Mouse (Mus musculus): ENCODE data around the gene Eef1akmt3.

- TF ChIP-seq CTCF (IDR thresholded peaks at IDR 0.05; ENCODE audit: low read depth) = no peak
- no peak for TF ChIP-seq EP300 (IDR thresholded peaks at IDR 0.05; ENCODE audit: low read depth)
These were observed 39.8 kb upstream of the Eef1akmt3 start for GRCm38 (mm10) chr10:127080901-127081780.

Measured in liver, postnatal 0 days (tissue).